Mouse (Mus musculus) hematopoietic stem cell, adult 5-6 weeks (primary cell): ENCODE data around the gene Gpr85. TPM values are rescaled to one million over a fixed set of nuclear protein-coding genes. Genes with fewer than 3 reads are reported as not detected.
"Not testable (repeated sequence)": the region's sequence is repeated elsewhere in the genome, so short reads cannot be mapped to it uniquely, and the experiment has no call there.

Source experiments
- ATAC-seq, 2 experiments: fragments of 125-278 bp in 1 of 2; replicated peaks in 1 of 2; 2 replicates each; pipeline ENCODE4 v1.8.0; 2016 to 2017; ENCODE audit warnings: inconsistent platforms in 2 of 2, mild to moderate bottlenecking in 2 of 2, moderate number of reproducible peaks in 2 of 2, low read depth in 1 of 2, moderate TSS enrichment in 1 of 2; ENCODE audit not compliant: low FRiP score in 2 of 2, poor library complexity in 2 of 2, severe bottlenecking in 2 of 2, insufficient read depth in 1 of 2, low TSS enrichment in 1 of 2
- total RNA-seq: library from RNA; stranded (forward); fragments of 172-1452, 232-1000 nt; gene quantifications from 2 replicates; pipeline ENCODE4 v1.2.3, GENCODE M21; 2017

The Gpr85 gene
- total RNA-seq: 0.31 and 0.55 TPM in 2 replicates

DNA sequence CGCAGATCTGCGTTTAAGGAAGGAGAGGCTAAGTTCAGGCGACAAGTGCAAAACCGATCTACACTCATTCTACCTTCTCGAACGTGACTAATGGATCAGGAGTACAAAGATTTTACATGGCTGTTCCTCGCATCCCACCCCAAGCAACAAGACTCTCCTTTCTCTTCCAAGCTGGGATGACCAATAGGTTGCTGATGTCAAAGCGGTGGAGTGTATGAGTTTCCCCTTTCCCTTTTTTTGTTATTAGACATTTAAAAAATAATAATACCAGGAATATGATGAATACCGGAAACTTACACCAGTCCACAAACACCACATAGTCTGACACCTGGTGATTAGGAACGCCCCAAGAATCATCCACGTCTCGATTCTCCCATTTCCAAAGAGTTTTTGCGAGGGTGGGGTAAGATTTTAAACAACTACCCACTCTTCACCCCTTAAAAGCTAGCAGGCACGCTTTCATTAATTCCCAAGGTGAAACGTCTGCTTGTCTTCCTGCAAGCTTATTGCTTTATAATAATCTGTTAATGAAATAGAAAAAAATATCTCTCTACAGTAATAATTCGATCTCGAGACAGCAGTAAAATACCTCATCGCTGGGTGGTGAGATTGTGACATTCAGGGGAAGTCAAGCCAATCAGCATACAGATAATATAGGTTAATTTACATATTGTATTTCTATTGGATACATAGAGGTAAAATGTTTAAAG is at the start of gene Gpr85:
Gene Gpr85 (minus strand): TSS at position 598 of the 710 bp plus-strand sequence.
- ATAC-seq: peak; percentile 18 to 31; a peak in 1 of 4 replicates

DNA sequence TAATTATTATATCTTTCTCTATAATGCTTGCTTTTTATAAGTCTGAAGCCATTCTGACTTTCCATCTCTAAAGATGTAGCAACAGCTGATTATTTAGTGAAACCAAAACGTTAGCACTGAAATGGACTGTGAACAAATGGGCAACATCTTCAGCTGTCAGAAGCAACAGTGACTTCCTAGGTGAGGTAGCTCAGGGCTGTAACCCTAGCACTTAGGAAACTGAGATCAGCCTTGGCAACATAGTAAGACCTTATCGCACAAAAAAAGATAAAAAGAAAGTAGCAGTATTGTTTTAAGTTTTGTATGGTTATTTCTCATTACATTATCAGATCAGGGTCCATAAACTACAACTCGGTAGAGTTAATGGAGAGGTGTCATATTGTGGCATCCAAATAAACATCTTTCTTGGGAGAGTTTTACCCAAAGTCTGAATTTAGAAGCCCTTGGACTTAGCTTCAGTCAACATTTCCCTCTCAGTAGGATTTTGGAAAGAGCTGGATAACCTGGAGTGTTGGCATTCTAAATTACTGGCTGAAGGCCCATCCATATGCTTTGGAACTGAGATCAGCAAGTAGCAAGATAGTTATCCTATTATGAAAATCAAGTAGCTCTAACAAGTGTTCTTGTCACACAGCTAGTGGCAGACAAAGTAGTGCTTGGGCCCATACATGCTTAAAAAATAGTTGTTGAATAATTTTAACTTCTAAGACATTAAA is 45.3 kb upstream of the Gpr85 start:
- ATAC-seq: no peak

DNA sequence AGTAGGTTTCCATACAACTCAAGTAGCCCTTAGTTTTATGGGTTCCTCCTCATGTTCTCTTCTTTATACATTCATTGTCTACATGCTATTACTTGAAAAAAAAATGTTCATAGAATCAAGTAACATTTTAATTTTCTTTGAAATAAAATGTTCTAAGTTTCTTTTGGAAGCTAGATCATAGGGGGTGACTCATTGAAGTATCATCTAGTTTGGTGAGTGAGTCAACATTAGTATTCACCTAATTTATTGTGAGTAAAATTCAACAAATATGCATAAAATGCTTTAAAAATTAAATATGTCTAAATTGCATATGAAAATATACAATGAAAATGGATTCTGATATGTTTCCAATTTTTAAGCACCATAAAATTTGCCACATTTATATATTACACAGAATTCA is 43.2 kb upstream of the Gpr85 start:
- no peak for ATAC-seq

DNA sequence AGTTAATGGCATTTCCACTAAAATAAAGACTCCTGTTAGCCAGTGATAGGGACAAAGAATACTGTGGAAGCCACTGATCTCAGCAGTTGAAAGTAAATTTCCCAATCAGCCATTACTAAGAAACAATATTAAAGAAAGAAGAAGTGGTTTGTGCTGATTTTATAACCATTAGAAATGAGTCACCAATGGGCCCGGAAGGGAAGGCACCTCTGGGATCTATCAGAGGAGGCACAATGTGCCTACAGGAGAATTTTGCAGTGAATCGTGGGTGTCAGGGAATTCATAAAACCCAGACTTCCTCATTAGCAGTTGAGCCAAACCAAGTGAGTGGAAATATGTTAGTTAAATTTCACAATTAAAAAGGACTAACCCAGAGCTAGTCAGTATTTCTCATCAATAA is 34.2 kb upstream of the Gpr85 start:
- no peak for ATAC-seq

DNA sequence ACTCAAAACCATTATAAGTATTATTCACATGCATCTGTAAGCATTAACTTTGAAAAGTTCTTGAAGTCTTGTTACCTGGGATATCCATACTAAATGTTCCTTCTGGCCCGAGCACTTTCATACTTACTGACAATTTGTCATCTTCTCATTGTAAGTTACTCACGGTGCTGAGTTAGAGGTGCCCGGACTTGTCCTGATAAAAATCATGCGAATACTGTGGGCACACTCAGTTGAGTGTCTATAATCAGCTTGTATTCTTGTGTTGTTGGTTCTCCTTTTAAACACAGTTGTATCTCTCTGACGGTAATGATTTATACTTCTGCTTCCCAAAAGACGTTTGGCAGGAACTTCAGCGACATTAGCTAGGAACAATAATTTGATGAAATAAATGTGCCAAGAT is 32.3 kb upstream of the Gpr85 start:
- ATAC-seq: no peak

DNA sequence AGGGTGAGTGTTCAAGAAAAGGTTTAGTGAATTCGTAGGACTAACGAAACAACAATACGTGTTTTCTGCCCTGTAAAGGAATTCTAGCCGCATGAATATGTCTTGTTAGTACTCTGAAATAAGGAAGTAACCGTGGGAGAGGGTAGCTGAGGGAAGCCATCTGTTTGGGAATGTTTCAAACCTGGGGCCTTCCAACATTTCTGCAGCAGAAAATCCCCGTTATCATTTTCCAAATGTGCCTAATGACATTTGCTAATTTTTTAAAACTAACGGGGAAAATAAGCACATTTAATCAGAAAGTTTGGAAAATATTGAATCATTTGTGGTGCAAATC is 31.9 kb upstream of the Gpr85 start:
- ATAC-seq: peak; percentile 48 to 68

DNA sequence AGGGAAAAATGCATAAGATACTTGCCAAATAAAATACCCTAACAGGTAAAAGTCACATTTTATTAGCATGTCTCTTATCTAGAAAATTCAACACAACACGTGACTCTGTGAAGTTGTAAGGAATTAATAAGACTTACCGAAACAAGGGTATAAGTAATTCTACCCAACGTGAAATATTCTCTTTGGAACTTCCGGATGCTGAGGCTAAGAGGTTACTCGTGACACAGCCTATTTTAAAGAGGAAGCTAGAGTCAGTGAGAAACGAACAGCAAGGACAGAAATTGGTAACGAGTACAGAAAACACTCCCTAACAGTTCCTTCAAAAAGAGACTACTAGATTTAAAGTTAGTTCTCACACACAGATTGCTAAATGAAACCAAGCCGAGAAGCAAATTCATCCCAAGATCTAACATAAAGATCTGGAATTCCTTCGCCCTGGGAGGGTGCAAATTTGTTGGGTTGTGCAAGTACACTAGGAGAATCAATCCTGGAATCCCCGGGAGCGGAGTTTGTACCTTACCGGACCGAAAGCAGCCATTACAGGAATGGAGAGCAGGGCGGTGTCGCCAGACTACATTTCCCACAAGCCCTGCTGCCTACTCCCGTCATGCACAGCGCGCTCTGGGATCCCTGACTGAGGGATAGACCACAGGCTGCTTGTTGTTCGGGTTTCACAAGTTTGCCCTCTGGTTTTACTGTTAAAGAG is 31.3 kb upstream of the Gpr85 start, which contains the start of gene 2610001J05Rik:
Gene 2610001J05Rik (minus strand): TSS at position 600 of the 706 bp plus-strand sequence.
- ATAC-seq: peak; percentile 99 to 100

DNA sequence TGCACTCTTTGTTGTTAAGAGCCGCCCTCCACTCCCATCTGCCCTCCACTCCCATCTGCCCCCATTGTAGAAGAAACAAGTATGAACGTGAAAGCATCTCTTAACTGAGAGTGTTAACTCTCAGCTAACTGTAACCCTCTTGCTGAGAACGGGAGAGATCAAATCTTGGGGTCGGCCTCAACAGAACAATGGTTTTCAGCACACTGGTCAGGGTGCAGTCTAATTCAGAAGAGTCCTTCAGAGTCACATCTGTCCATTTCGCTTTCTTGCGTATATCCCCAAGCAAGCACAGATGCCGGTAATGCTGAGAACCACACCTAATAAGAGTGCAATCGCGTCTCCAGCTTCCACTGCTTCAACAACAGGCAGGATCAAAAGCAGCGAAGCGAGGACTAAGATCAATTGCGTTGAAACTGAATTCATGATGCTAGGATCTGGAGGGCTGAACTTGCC is 30.6 kb upstream of the Gpr85 start:
- no peak for ATAC-seq

DNA sequence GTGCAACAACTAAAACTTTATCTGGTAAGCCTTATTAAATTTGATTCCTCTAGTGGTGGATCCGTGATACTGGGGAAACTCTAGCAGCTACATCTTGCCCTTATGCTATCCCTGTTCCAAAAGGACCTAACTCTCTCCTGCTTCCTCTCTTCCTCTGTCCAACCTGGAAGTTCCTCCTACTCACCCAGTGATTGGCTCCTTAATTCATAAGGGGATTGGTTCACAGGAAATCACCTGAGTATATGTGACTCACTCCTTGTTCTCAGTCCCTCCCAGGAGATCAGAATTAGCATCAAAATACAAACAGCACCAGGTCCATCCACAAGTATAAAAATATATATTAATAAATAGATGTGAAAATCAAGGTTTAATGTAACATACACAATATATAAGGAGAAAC is 20.9 kb upstream of the Gpr85 start:
- no peak for ATAC-seq

DNA sequence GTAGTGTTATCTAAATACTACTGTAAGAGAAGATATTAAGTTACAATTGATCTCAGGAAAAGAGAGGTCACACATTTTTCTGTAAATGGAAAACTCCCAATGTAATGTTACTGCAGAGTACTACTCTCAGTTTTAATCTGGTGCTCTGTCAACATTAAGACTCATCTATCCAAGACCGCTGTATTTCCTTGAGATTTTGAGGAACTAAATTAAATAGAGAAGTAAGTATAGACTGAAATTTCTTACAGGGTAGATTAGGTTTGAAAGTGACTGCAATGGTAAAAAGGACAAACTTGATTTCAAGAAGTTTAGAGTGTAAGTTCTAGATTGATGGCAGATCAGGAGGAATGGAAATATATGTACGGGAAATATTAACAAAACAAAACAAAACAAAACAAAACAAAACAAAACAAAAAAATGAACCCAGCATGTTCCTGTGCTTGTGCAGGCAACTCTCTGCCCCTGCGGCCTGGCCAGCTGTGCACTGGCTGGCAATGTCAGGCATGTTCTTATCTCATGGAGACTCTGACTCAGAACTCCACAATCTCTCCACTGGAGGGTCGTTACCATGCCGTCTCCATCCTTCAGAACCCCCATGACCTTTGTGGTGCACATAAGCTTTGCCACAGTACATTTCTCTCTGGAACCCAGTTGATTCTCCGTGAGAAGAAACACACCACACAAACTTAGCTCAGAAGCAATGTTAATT is 20.3 kb upstream of the Gpr85 start:
- peak; percentile 74 to 89 for ATAC-seq

DNA sequence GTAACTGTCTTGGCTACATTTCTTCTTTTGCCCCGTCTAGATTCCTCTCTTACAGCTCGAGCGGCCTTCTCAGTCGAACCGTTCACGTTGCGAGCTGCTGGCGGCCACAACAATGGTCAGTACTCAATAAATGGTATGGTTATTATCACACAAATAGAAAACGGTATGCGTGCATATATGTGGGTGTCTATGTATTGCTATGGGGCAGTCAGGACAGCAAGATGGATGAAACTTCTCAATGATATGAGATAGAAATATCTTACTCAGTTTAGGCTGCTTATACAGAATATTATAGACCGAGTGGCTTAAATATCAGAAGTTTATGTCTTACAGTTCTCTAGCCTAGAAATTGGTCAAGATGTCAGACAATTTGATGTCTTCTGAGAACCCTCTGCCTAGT is 14.5 kb upstream of the Gpr85 start:
- no peak for ATAC-seq

DNA sequence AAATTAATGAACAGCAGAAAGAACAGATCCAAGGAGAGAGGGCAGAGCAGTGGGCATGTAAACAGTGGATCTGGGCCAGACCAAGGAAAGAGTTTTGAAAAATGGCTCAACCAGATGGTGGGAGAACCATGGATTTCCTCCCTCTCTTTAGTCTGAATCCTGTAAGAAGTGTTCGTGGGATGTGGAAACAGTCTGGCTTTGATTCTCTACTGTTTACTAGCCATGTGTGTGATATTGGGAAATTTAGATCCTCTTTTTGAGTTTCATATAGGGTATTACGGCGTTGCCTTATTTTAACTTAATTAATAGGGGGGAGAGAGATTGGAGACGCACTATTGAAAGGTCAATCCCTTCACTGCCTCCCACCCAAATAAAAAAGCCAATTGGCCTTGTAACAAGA is 13.5 kb upstream of the Gpr85 start:
- ATAC-seq: no peak

DNA sequence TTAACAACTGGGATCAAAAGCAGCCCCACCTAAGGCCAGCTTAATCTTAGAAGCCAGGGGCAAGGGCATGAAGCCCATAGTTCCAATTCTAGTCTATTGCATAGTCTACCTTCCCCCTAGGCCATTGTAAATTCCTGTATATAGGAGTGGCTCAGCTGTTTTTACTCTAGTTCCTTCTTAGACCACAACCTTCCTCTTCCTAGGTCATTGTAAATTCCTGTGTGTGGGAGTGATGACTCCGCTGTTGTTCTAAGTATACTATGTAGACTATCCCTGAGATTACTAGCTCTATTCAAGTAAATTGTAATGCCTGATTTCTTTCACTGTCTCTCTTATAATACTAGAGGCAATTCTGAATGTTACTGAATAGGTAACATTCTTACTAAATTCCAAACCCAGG is 6.3 kb upstream of the Gpr85 start:
- not testable (repeated sequence) for ATAC-seq

DNA sequence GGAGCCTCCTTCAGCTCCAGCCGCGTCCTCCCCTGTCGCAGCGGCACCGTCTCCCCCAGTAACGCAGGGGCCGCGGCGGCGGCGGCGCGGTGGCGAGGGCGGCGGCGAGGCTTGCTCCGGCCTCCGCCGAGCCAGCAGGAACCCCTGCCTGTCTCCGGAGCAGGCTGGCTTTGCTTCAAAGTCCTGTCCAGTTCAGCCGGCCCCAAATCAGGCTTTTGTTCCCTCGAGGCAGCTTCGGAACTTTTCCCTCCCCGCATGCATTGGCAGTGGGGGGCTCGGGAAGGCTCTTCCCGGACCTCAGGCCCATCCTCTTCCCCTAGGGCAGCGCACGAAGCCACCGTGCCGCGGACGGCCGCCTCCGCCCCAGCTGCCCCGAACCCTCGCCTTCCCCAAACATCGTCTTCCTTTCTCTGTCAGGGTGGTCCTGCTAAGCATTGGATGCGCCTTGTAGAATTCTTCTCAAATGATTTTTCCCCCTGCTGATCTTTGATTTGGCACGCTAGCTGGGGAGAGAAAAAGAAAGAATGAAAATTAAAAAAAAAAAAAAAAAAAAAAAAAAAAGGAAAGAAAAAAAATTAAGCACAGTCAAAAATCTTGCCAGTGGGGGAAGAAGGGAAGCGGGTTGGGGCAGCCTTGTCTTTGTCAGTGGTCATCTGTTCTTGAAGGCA is 931 bp downstream of the Gpr85 start:
- ATAC-seq: peak; percentile 80 to 88

DNA sequence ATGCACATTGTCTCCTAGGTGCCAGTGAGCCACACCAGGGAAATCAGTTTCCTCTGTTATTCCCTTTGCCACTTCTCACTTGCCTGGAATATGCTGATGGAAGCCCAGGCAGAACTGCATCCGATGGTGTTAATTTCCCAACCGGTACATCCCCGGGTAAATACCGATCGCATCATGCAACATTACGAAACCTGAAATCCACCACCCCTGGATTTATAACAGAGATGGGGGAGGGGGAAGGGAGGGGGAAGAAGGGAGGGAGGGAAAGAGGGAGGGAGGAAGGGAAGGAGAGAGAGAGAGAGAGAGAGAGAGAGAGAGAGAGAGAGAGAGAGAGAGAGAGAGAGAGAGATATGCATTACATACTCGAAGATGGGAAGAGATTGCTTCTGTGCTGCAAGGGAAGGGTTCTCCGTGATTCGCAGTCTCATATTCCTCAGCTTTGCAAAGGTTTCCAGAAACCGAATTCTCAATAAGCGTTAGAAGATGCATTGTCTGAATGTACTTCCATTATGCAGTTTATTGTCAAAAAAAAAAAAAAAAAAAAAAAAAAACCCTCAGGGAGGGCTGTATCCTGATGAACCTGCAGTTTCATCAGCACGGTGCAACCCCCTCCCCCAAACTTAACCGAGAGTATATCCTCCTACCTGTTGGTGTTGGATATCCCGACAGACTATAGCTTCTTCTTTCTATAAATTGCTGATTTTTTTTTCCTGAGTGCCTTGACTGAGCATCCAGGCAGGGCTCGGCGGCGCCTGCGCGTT is 1.6 kb downstream of the Gpr85 start:
- 0 out of 4 replicates have a peak, but pooled peaks of 1 of the 2 experiments have one; percentile 2 for ATAC-seq

DNA sequence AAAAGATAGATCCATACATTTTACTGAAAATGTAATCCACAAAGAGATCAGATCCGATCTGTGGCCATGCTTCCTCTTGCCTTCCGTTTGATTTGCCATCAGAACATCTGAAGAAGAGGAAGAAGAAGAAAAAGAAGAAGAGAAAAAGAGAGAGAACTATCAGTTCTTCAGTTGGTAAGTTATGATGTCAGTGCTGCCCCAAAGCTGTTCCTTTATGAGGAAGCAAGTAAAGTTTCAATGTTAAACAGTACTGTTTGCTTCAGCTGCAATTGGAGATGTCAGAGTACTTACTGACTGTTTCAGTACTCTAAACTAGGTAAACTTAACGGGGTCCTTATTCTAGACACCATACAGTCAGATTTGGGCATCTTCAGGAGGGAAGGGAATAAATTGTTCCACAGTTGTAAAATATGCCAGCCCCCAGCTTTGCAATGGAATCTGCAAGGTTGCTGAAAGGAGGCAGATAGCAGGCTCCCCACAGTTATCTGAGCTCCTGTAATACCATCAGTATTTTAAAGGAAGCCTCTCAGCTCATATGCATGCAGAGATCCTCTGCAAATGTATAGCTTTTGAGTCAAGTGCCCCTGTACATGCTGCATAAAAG is 2.7 kb downstream of the Gpr85 start:
- ATAC-seq: no peak
